ENCODE assay signal across 8 mouse cellular contexts in the genomic region with DNA sequence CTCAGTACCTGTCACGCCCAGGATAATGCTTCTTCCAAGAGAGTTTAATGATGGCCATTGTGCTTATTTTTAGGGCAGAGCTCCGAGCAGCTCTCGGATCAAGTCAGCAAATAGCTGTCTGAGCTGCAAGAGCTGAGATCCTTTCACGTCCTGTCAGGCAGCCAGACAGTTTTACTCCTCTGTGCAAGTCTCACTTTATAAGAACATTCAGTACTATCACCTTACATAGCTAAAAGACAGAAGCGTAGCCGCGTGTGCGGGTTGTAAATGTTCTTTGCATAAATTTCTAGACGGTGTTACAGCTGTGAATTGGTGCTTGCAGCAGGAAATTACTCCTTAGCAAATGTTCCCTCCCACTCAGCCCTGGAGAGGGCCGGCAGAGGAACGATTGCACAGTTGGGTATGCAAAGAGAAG. TPM values are rescaled to one million over a fixed set of nuclear protein-coding genes. Genes with fewer than 3 reads are reported as not detected.
A peak's percentile ranks its signal among the peaks of the same experiment; 100 is the strongest.
DNase-seq lines count a peak whose midpoint lies in the region; ATAC-seq and TF ChIP-seq lines count a peak whose summit lies in the region.
"Had no signal": no experiment of that assay in that cellular context is flagged by ENCODE, and none has a peak within 500 bp of the region (broad histone marks: within the 10 kb centered on the region; RNA-seq: fewer than 3 reads in every experiment).

No protein-coding gene starts in this region.

- H3K9ac ChIP-seq in forebrain, embryonic 14.5 days (ENCODE audit: low read length), result peak overlapping the region; percentile 41
- no peak overlapping the region for H3K9ac ChIP-seq in midbrain, embryonic 15.5 days

- TF ChIP-seq POLR2A in brain, embryonic 14.5 days (IDR thresholded peaks at IDR 0.05; ENCODE audit: borderline replicate concordance, extremely low read depth, insufficient read depth, insufficient read length, poor library complexity, severe bottlenecking), result no peak

- peak; percentile 33 to 53 for DNase-seq in kidney, postnatal 4 days
- DNase-seq in kidney, adult 8-10 months, result no peak
- DNase-seq in brain, embryonic 14.5 days (ENCODE audit: low read depth), result peak; percentile 73
- DNase-seq in forebrain, embryonic 14.5 days (ENCODE audit: low spot score), result peak; percentile 53
- no peak for DNase-seq in urinary bladder, adult 18-20 months (ENCODE audit: low spot score in 2 of 2)
- no peak for DNase-seq in kidney, postnatal 25 days
- DNase-seq: gastrocnemius, postnatal 25 days had no signal

- peak overlapping the region; percentile 20; the same call in 1 of the 2 replicates for H3K4me2 ChIP-seq in forebrain, embryonic 14.5 days (ENCODE audit: low read length)
- H3K4me2 ChIP-seq in midbrain, embryonic 15.5 days, result no peak overlapping the region; the same call in 1 of the 2 replicates

- no peak for TF ChIP-seq CTCF in brain, embryonic 14.5 days (IDR thresholded peaks at IDR 0.05; ENCODE audit: borderline replicate concordance, extremely low read depth, insufficient read depth, insufficient read length)

- H3K27ac ChIP-seq in forebrain, embryonic 14.5 days (ENCODE audit: low read depth, low read length), result peak overlapping the region; percentile 66
- H3K27ac ChIP-seq in midbrain, embryonic 15.5 days, result peak overlapping the region; percentile 21

- H3K4me1 ChIP-seq in forebrain, embryonic 14.5 days (ENCODE audit: control insufficient read depth, insufficient read depth, low read length), result peaks cover 37% of the 10 kb centered on the region
- peaks cover 19% of the 10 kb centered on the region for H3K4me1 ChIP-seq in midbrain, embryonic 15.5 days

- H3K36me3 ChIP-seq in forebrain, embryonic 14.5 days (ENCODE audit: control insufficient read depth, insufficient read depth, low read length), result peaks cover 13% of the 10 kb centered on the region; the same call in 1 of the 2 replicates
- no peaks in the 10 kb centered on the region for H3K36me3 ChIP-seq in midbrain, embryonic 15.5 days (replicated peaks)

- no peaks in the 10 kb centered on the region for H3K27me3 ChIP-seq in forebrain, embryonic 14.5 days (replicated peaks; ENCODE audit: control insufficient read depth, insufficient read depth, low read length)
- H3K27me3 ChIP-seq in midbrain, embryonic 15.5 days (replicated peaks), result no peaks in the 10 kb centered on the region

- WGBS in forebrain, embryonic 14.5 days, result 25% methylated on average over 11 of the region's 11 CpGs
- WGBS in midbrain, embryonic 15.5 days, result 39% methylated on average over 11 of the region's 11 CpGs

- peak; percentile 21 for ATAC-seq in forebrain, embryonic 14.5 days
- ATAC-seq in midbrain, embryonic 15.5 days (replicated peaks), result no peak

- no peaks in the 10 kb centered on the region for H3K9me3 ChIP-seq in forebrain, embryonic 14.5 days (replicated peaks; ENCODE audit: control insufficient read depth, low read length)
- no peaks in the 10 kb centered on the region for H3K9me3 ChIP-seq in midbrain, embryonic 15.5 days

- no peak overlapping the region for H3K4me3 ChIP-seq in forebrain, embryonic 14.5 days (ENCODE audit: low read depth, low read length)
- no peak overlapping the region for H3K4me3 ChIP-seq in midbrain, embryonic 15.5 days

RNA-seq across cellular contexts. Expression of a gene that starts 59.3 kb away (rescaled TPM):
- polyA plus RNA-seq in brain, embryonic 14.5 days (2012; rRNA removed), result 17.0 and 22.1 TPM in 2 replicates
- 36.6 and 45.8 TPM in 2 replicates for polyA plus RNA-seq in forebrain, embryonic 14.5 days (2014; fragmentation: Nextera tagmentation; extraction: Ambion mirVana)
- 20.7 and 21.7 TPM in 2 replicates for polyA plus RNA-seq in midbrain, embryonic 15.5 days (2015; fragmentation: Nextera tagmentation; extraction: Ambion mirVana)

Comparison
In these comparisons a context has a peak if more than half of its experiments do, and no peak if none do; other contexts are left out.
1. DNase-seq: peak in kidney, postnatal 4 days (2 of 2), brain, embryonic 14.5 days (single experiment) and forebrain, embryonic 14.5 days (single experiment); none in kidney, adult 8-10 months (0 of 2), urinary bladder, adult 18-20 months (0 of 2) and kidney, postnatal 25 days (0 of 2).